Mouse (Mus musculus) left cerebral cortex, adult 18-20 months (tissue): ENCODE measurements around the gene Fibin. TPM values are rescaled to one million over a fixed set of nuclear protein-coding genes. Genes with fewer than 3 reads are reported as not detected.

Source experiments
- DNase-seq, 2 experiments: peaks; one replicate each; pipeline ENCODE4 v3.0.0; 2021 to 2022; ENCODE audit warnings: low spot score in 2 of 2, mixed read lengths in 1 of 2
- long read RNA-seq, 2 experiments: library from polyadenylated mRNA; stranded (forward); transcript quantifications; one replicate each; pipeline ENCODE4 v2.0.0; 2021
- total RNA-seq, 2 experiments: library from RNA; stranded (reverse); gene quantifications; 2 replicates each; pipeline ENCODE4 v1.2.3; 2021

Fibin gene
- total RNA-seq, result 1 to 10 TPM; 2.7 to 3.4 TPM
- long read RNA-seq, experiment 1, transcript Fibin-201 (1 exons, 2,267 nt), result major isoform, 9 of 9 reads
- long read RNA-seq, experiment 1, partial matches to known transcripts, result 0 of 9 reads
- long read RNA-seq, experiment 1, other reads (novel, unspliced or antisense), result 0 of 9 reads
- long read RNA-seq, experiment 2, result 0 reads

DNA sequence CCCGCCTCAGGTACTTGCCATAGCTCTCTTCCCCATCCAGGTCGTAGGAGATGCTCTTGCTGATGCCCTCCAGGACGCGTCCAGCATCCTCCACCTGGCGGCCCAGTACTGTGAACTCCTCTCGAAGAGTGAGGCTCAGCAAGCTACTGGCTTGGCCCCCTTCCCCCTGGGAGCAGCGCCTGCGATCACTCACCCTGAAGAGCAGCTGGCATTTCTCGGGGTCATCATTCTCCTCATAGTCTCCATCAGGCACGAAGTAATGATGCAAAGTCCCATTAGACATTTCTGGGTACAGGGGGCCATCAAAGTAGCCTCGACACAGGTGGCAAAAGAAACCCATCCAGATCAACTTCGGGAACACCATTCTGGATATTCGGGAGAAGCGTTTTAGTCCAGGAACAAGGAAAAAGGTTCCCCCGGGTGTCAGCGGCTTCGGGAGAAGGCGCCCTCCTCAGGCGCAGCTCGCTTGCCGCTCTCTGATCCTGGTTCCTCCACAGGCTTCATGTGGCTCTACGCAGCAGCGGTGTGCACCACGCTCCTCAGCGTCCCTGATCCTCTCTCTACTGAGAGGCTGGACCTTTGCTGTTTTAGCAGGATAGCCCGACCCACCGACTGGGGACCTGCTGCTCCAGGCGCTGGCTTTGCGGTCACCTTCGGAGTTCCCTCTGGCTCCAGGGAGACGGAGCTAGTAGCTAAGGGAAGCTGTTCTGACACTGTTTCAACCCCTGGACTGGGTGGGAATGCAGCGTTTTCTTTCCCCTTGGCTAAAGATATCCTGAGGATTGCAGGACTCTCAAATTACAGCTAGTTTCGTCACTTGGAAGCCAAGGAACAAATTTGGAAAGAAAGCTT is at the start of gene Fibin:
Gene Fibin, minus strand, starts transcription at position 752 of the 852 bp plus-strand sequence.
- peak; percentile 37 to 60 for DNase-seq

DNA sequence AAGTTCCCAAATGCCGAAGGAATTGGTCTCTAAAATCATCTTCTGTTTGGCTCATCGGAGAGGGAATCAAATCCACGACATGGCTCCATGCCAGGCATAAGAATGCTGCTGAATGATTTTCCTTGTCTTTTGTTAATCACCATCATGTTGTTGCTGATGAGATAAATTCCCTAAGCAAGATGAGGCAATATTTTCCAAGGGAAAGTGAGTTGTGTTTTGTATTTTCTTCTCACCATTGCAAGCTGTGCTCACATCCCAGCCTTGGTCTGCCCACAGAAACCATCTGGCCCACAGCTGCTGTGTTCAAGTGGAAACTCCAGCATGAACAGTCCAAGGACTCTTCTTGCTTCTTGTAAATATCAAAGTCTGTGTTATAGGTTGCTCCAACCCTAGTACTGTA is 48.4 kb upstream of the Fibin start:
- peak; percentile 47 to 58 for DNase-seq

DNA sequence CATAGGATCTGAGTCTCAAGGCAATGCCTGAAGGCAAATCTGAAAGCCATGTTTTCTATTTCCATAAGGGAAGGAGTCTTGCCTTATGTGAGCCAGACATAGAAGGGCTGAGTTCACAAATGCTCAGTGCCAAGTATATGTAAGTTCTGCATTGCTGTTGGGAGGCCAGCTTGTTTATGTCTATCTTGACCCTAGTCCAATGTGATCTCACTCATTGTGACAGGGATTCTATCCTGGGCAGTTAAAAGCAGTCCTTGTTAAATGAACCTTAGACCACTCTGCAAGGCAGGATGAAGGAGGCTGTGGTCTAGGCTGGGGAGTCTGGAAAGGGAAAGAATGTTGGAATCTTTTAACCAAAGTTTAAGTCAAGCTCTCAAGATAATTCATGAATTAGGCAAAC is 45.8 kb upstream of the Fibin start:
- no peak for DNase-seq

GRCm38 (mm10) chr2:110392714-110393336 is 29.8 kb upstream of the Fibin start:
- no peak for DNase-seq

- no peak for DNase-seq
Observed at GRCm38 (mm10) chr2:110390736-110391409, 27.9 kb upstream of the Fibin start.

- DNase-seq, result no peak
Observed at GRCm38 (mm10) chr2:110379811-110380210, 16.8 kb upstream of the Fibin start.

DNA sequence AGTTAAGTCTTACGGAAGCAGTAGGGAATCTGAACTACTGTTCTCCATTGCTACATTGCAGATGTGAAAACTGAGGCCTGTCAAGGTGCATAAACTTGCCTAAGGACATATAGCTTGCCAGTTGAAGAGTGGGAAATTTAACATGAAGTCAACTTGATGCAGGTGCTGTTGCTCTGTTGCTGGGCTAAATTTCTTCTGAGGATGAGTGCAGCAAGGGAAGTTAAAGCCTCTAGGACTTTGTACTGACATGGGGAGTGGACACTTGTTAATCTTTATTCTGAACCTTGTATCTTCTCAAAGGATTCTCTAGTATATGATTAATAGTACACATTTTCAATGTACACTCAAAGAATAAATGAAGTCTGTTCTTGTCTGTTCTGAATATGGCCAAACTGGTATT is 13.7 kb upstream of the Fibin start:
- no peak for DNase-seq

DNA sequence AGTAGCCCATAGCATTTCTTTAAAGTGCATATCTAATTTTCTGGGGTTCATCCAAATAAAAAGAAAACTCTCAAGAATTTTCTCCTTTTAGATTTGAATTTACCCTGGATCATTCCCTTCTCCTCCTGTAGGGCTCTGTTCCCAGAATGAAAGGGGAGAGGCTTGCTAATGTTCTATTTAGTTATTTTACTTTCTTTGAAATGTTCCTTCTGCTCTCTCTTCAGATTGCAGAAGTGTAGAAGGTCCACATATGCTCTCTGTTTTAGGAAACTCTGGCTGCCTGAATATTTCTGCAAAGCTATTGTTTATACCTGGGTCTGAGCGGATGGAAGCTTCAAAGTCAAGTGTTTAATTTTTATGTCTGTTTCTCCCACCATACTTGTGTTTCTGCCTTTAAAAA is 12.5 kb upstream of the Fibin start:
- no peak for DNase-seq

- DNase-seq, result no peak
Observed at GRCm38 (mm10) chr2:110373186-110373585, 10.2 kb upstream of the Fibin start.

DNA sequence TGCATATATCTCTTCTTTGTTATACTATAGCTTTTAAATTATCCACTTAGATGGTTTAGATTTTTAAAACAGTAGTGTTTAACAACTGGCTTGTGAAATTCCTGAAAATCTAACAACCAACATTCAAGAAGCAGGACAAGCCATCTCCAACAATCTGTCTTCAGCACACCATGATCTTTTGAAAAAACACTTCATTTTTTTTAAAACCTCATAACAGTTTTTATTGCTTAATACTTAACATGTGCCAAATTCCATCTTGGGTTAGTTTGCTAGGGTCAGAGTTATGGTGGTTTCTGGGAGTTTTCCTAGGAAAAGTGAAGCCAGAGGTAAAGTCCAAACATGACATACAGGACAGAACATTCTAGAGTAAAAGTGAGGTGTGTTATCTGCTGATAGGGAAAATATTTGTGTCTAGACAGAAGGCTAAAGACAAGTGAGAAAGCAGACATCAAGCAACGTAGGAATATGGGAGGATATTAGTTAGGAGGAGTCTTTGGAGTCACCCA is 4.5 kb upstream of the Fibin start:
- DNase-seq, result no peak

DNA sequence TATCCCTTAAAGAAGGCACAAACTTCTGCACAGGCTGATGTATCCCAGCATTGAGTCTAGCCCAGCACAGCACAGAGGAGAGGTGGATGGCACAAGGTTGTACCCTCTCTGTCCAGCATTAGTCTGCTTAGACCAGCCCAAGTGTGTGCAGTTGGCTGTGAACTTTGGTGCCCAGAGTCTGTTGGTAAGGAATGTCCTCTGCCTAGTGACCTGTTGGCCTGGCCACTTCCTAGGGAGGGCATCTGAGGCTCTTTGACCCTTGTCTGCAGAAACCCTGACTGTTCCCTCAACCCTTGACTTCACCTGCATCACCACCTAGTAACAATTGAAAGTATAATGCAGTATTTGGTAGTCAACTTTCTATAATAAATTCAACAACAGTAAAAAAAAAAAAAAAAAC is 2.4 kb upstream of the Fibin start:
- no peak for DNase-seq

- DNase-seq, result no peak
Observed at GRCm38 (mm10) chr2:110363855-110364254, 872 bp upstream of the Fibin start.

DNA sequence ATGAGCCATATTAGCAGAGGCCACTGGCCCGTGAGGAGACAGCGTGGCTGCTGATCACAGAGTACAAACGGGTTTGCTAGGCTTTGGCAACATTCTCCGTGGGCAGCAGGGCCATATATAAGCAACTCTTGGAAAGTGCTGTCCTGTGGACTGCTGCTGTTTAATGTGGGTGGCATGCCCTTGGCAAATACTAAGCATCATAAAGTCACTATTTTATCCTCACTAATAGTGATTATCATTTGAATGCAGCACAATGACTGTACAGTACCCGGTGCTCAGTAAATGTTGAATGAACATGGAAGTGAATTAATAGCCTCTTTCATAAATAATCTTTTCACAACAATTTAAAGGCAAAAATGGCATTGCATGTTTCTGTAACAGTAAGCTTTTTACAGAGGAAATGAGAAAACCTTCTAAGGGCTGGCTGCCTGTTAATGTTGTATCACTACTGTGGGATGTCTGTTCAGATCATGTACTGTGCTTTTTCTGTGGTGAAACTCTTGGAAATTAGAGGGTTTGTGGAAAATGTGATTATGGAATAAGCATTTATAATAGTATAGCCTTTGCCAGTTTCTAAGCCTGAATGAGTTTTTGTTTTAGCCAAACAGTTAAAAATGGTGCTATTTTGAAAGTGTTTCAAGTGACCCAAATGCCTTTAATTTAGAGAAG is 9.5 kb downstream of the Fibin start:
- DNase-seq, result no peak

DNA sequence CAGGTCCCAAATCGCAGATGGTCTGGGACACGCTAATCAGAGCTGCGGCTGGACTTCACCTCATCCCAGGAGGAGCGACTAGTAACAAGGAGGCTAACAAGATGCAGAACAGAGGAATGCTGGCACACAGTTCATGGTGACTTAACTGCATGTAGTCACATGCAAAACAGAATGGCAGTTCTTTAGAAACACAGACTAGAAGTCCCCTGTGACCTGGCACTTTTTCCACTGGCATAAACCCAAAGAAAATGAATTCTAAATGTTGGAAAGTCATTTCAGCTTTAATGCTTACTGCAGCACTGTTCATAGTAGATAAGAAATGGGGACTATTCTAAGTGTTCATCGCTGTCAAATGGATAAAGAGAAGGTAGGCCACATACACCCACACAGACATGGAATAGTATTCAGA is 11.1 kb downstream of the Fibin start:
- DNase-seq, result no peak

DNA sequence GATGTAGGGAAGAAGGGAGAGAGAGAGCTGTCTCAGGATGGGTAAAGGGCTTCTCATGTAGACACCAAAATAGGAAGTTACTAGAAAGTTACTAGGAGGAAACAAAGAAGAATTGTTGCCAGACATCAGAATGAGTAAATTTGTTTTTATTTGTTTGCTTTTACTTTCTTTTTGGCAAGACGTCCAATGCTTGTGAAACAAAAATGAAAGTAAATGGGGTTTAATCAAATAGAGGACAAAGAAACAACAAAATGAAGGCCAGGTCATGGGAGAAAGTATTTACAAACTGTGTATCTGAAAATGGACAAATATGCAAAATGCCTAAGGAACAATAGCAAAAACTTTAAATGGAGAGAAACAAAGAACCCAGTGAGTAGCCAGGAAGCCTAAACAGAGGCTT is 11.6 kb downstream of the Fibin start:
- DNase-seq, result no peak

GRCm38 (mm10) chr2:110328953-110329352 is 34.0 kb downstream of the Fibin start:
- DNase-seq, result no peak

DNA sequence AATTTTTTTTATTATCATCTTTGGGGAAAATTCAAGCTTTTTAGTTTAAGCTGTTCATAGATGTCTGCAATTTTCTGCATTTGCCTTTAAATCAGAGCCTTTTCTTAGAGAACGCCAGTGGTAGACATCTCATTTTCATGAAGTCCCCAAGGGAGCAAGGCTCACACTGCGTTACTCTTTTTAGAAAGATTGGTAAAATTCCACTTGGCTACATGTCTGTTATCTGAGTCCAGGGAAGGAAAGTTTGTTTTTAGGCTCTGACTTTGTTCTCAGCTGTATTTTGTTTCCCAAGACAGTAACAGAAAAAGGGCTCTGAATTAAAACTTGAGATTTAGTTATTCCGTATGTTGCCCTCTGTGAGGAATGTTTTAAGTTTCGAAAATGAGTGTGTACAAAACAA is 43.0 kb downstream of the Fibin start:
- no peak for DNase-seq

DNA sequence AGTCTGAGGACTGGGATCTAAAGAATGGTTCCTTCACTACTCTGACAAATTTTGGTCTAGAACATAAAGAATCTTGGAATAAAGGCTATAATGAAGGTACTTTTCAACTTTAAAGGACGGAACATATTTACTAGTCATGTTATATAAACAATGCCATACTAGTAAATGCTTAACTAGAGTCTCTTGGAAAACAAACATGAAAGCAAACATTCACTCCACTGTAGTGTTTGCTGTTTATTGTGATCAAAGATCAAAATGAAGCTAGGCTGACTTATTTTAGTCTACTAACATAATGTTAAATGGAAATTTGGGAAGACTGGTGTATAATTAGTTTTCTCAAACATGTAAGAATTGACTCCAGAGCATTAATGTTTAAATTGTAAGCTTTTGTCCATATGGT is 43.7 kb downstream of the Fibin start:
- no peak for DNase-seq

DNA sequence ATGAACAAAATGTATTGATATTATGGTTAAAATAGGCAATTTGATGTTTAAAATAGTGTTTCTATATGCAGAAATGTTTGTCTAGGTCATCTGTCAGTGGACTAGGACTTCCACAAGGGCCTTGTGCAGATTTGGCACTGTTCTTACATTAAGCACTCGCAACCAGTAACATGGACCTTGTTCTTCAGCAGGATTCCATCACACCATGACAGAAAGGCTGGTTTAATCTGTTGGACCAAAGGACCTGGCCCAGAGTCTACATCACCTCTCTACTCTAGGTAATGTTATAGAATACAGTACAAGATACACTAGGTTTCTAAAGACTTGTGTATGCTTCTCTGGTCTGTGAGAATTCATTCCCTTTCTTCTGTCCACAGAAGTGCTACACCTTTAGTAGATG is 44.3 kb downstream of the Fibin start:
- no peak for DNase-seq

DNA sequence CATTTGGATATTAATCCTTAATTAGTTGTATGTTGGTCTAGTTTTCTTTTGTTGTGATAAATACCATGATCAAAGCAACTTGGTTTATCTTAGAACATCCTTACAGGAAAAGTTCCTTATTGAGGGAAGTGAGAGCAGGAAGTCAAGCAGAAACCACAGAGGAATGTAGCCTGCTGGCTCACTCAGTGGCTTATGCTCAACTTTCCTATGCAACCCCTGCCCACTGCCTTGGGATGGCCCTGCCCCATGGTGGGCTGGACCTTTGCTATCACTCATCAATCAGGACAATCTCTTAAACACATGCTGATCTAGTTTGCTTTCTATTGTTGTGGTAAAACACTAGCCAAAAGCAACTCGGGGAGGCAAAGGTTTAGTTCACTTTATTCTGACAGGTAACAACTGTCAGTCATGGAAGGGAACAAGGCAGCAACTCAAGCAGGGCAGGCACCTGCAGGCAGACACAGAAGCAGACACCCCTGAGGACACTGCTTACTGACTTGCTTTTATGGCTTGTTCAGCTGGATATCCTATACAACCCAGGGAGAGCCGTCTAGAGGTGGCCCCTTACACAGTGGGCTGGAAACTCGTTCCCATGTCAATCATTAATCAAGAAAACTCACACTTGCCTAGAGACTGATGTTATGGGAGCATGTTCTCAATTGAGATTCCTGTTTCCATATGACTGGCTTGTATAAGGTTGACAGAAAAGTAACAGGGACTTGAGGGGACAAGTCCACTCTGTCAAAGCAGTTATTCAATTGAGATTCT is 46.7 kb downstream of the Fibin start:
- DNase-seq, result no peak
